Mouse (Mus musculus): ENCODE data around the gene Rnf4. TPM values are rescaled to one million over a fixed set of nuclear protein-coding genes. Genes with fewer than 3 reads are reported as not detected.

Gene Rnf4
- polyA plus RNA-seq, 1 experiment from 2014 or later = 158 TPM

- Histone ChIP-seq H3K27me3 (ENCODE audit: control insufficient read depth, insufficient read depth, low read depth, low read length) (no peaks in the 10 kb centered on the region), H3K4me2 (ENCODE audit: low read depth, low read length) (no peak overlapping the region), H3K4me3 (ENCODE audit: low read length) (no peak overlapping the region), H3K27ac (ENCODE audit: low read length) (no peak overlapping the region), H3K4me1 (replicated peaks; ENCODE audit: control insufficient read depth, insufficient read depth, low read length) (no peaks in the 10 kb centered on the region), H3K9me3 (ENCODE audit: control insufficient read depth, low read length) (no peaks in the 10 kb centered on the region), H3K36me3 (ENCODE audit: control insufficient read depth, insufficient read depth, low read length) (no peaks in the 10 kb centered on the region), H3K9ac (ENCODE audit: low read length) (no peak overlapping the region)
- WGBS = 92% methylated on average over 8 of the region's 8 CpGs
- ATAC-seq (ENCODE audit: low read depth) = no peak
Measured at GRCm38 (mm10) chr5:34393251-34393650, 57.2 kb downstream of the Rnf4 start.

DNA sequence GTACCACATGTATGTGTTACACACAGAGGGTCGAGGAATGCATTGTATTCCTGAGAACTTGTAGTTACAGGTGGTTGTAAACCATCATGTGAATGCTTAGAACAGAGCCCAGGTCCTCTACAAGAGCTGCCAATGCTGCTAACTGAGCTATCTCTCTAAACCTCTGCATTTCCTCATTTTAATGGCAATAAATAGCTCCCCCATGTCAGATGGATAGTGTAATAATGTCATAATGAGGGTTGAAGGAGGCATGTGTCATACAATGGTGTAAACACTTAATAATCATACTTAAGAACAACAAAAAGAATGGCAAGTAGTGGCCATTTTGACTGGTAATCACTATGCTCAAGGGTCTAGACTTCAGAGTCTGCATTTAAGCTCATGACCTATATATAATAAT is 59.3 kb downstream of the Rnf4 start:
- Histone ChIP-seq H3K4me1 (replicated peaks; ENCODE audit: control insufficient read depth, insufficient read depth, low read length) (no peaks in the 10 kb centered on the region), H3K4me3 (ENCODE audit: low read length) (no peak overlapping the region), H3K27ac (ENCODE audit: low read length) (no peak overlapping the region), H3K27me3 (ENCODE audit: control insufficient read depth, insufficient read depth, low read depth, low read length) (no peaks in the 10 kb centered on the region), H3K9ac (ENCODE audit: low read length) (no peak overlapping the region), H3K9me3 (ENCODE audit: control insufficient read depth, low read length) (no peaks in the 10 kb centered on the region), H3K36me3 (ENCODE audit: control insufficient read depth, insufficient read depth, low read length) (no peaks in the 10 kb centered on the region), H3K4me2 (ENCODE audit: low read depth, low read length) (no peak overlapping the region)
- WGBS = 85% methylated on average over 1 of the region's 1 CpGs
- no peak for ATAC-seq (ENCODE audit: low read depth)

GRCm38 (mm10) chr5:34395850-34396540 is 59.9 kb downstream of the Rnf4 start:
- Histone ChIP-seq H3K9ac (ENCODE audit: low read length) (no peak overlapping the region), H3K9me3 (ENCODE audit: control insufficient read depth, low read length) (no peaks in the 10 kb centered on the region), H3K4me1 (replicated peaks; ENCODE audit: control insufficient read depth, insufficient read depth, low read length) (no peaks in the 10 kb centered on the region), H3K27me3 (ENCODE audit: control insufficient read depth, insufficient read depth, low read depth, low read length) (no peaks in the 10 kb centered on the region), H3K4me2 (ENCODE audit: low read depth, low read length) (no peak overlapping the region), H3K4me3 (ENCODE audit: low read length) (no peak overlapping the region), H3K27ac (ENCODE audit: low read length) (no peak overlapping the region), H3K36me3 (ENCODE audit: control insufficient read depth, insufficient read depth, low read length) (no peaks in the 10 kb centered on the region)
- ATAC-seq (ENCODE audit: low read depth) = no peak
- WGBS = 66% methylated on average over 2 of the region's 2 CpGs

GRCm38 (mm10) chr5:34397866-34398265 is 61.8 kb downstream of the Rnf4 start:
- Histone ChIP-seq H3K9me3 (ENCODE audit: control insufficient read depth, low read length) (no peaks in the 10 kb centered on the region), H3K4me1 (replicated peaks; ENCODE audit: control insufficient read depth, insufficient read depth, low read length) (peaks cover 3% of the 10 kb centered on the region; the same call in 1 of the 2 replicates), H3K36me3 (ENCODE audit: control insufficient read depth, insufficient read depth, low read length) (no peaks in the 10 kb centered on the region), H3K4me3 (ENCODE audit: low read length) (no peak overlapping the region), H3K27me3 (ENCODE audit: control insufficient read depth, insufficient read depth, low read depth, low read length) (no peaks in the 10 kb centered on the region), H3K4me2 (ENCODE audit: low read depth, low read length) (no peak overlapping the region), H3K9ac (ENCODE audit: low read length) (no peak overlapping the region), H3K27ac (ENCODE audit: low read length) (no peak overlapping the region)
- no peak for ATAC-seq (ENCODE audit: low read depth)
- 90% methylated on average over 2 of the region's 2 CpGs for WGBS

DNA sequence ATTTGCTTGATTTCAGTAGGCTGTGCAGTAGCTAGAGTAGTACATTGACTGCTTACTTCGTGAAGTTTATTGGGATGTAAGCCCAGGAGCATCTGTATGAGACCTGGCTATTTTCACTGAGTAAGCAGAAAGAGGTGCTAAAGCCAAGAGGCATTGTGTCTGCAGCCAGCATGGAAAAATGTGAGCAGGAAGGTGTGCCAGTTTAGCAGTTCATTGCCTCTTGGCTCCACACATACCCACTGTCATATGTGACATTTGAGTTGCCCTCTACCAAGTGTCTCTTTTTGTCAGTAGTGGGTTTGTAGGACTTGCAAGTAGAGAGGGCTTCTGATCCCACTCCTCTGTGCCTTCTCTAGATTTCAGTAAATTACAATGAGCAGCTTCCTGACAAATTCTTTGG is 62.2 kb downstream of the Rnf4 start:
- Histone ChIP-seq H3K27ac (ENCODE audit: low read length) (no peak overlapping the region), H3K4me2 (ENCODE audit: low read depth, low read length) (no peak overlapping the region), H3K9me3 (ENCODE audit: control insufficient read depth, low read length) (no peaks in the 10 kb centered on the region), H3K27me3 (ENCODE audit: control insufficient read depth, insufficient read depth, low read depth, low read length) (no peaks in the 10 kb centered on the region), H3K9ac (ENCODE audit: low read length) (no peak overlapping the region), H3K4me1 (replicated peaks; ENCODE audit: control insufficient read depth, insufficient read depth, low read length) (peaks cover 3% of the 10 kb centered on the region; the same call in 1 of the 2 replicates), H3K4me3 (ENCODE audit: low read length) (no peak overlapping the region), H3K36me3 (ENCODE audit: control insufficient read depth, insufficient read depth, low read length) (no peaks in the 10 kb centered on the region)
- WGBS = 72% methylated on average over 1 of the region's 1 CpGs
- no peak for ATAC-seq (ENCODE audit: low read depth)

Other genes with a start within 250 kb of the Rnf4 start
- 1.0 and 1.8 TPM in 2 replicates for gene Poln, start 166.8 kb upstream of the Rnf4 start, polyA plus RNA-seq (2015; fragmentation: Nextera tagmentation; extraction: Ambion mirVana)
- 38.1 and 40.7 TPM in 2 replicates for gene Haus3, start 166.8 kb upstream of the Rnf4 start, polyA plus RNA-seq (2015; fragmentation: Nextera tagmentation; extraction: Ambion mirVana)
- 57.4 and 61.1 TPM in 2 replicates for gene Mxd4, start 148.6 kb upstream of the Rnf4 start, polyA plus RNA-seq (2015; fragmentation: Nextera tagmentation; extraction: Ambion mirVana)
- 0.20 and 0.26 TPM in 2 replicates for gene Zfyve28, start 47.8 kb upstream of the Rnf4 start, polyA plus RNA-seq (2015; fragmentation: Nextera tagmentation; extraction: Ambion mirVana)
- 0.43 and 0.58 TPM in 2 replicates for gene Cfap99, start 47.7 kb upstream of the Rnf4 start, polyA plus RNA-seq (2015; fragmentation: Nextera tagmentation; extraction: Ambion mirVana)
- gene Fam193a, start 33.6 kb downstream of the Rnf4 start, polyA plus RNA-seq (2015; fragmentation: Nextera tagmentation; extraction: Ambion mirVana) = 10.3 and 12.7 TPM in 2 replicates
- 23.4 and 27.3 TPM in 2 replicates for gene Tnip2, start 177.7 kb downstream of the Rnf4 start, polyA plus RNA-seq (2015; fragmentation: Nextera tagmentation; extraction: Ambion mirVana)
- gene Sh3bp2, start 189.5 kb downstream of the Rnf4 start, polyA plus RNA-seq (2015; fragmentation: Nextera tagmentation; extraction: Ambion mirVana) = 5.9 and 11.0 TPM in 2 replicates
- 201 and 210 TPM in 2 replicates for gene Add1, start 237.4 kb downstream of the Rnf4 start, polyA plus RNA-seq (2015; fragmentation: Nextera tagmentation; extraction: Ambion mirVana)

All from lung, embryonic 16.5 days (tissue).